Comparison of ENCODE assay signal across 8 mouse cellular contexts in the genomic region with DNA sequence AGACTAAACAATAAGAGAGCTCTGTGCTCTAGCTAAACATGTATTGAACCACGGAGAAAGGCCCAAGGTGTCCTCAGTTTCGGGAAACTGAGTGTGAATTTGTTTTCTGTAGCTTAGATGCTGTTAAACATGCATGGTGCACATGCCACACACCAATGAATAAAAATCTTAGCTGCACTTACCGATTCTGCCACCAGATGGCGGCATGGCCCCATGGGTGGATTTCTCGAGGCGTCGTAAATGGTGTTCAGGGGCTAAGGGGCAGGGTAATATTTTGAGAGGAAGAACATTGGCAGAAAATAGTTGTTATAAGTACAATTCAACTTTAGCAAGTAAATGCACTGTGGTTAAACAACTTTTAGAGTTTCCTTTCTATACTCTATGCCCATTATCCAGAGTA. TPM values are rescaled to one million over a fixed set of nuclear protein-coding genes. Genes with fewer than 3 reads are reported as not detected.
A peak's percentile ranks its signal among the peaks of the same experiment; 100 is the strongest.
DNase-seq lines count a peak whose midpoint lies in the region; ATAC-seq and TF ChIP-seq lines count a peak whose summit lies in the region.

No protein-coding gene starts in this region.

- peak; percentile 95 for TF ChIP-seq CTCF in Patski (IDR thresholded peaks at IDR 0.05)

- POLR2A ChIA-PET in Patski (lab: Charles Lee): no interaction called here

- CTCF ChIA-PET in Patski (lab: Charles Lee): interaction anchor here (1.0 to 1.3 kb wide), 3 partner anchors 10 to 199 kb away, joined by 4 to 6 read pairs (median 5); a partner anchor contains a TSS

- intact Hi-C loops in gastrocnemius, postnatal 14 days (cut with DNase I; ENCODE audit: low total_unique reads): loop anchor here (2.0 to 5.0 kb wide), 2 partner anchors 198 to 420 kb away; no protein-coding TSS in a partner anchor

- no peak for ATAC-seq in Patski
- peak; percentile 77 for ATAC-seq in megakaryocyte, adult 5-6 weeks (ENCODE audit: poor library complexity, severe bottlenecking)

- H3K27me3 ChIP-seq in Patski: peaks cover 7% of the 10 kb centered on the region

- in situ Hi-C loops in Patski (cut with MboI; ENCODE audit: low pct_unique_long_range_greater_than_20kb): loop anchor here (5.0 to 25.0 kb wide), 3 partner anchors 200 to 805 kb away; a partner anchor contains a TSS

- DNase-seq in gastrocnemius, adult 18-20 months (ENCODE audit: low spot score): peak; percentile 52
- DNase-seq in gastrocnemius, postnatal 25 days: no peak
- no peak for DNase-seq in Patski (ENCODE audit: low read depth, low spot score)
- DNase-seq in cerebellum, adult 9-11 months: peak; percentile 45
- peak; percentile 32 for DNase-seq in gastrocnemius, postnatal 14 days
- peak; percentile 90 for DNase-seq in layer of hippocampus, postnatal 10 days (ENCODE audit: low spot score in 2 of 2)
- peak; percentile 57 to 87 for DNase-seq in spleen, postnatal 4 days (ENCODE audit: low spot score in 2 of 2)

RNA-seq across cellular contexts. Expression of a gene that starts 13.8 kb away (rescaled TPM):
- total RNA-seq in gastrocnemius, adult 18-20 months (2021): under 1 TPM in 1 of 2 experiments, not detected in 1; 0.21 TPM
- not detected for total RNA-seq in gastrocnemius, postnatal 25 days (2021)
- 0.15 TPM for polyA plus RNA-seq in Patski (2021)
- total RNA-seq in gastrocnemius, postnatal 14 days (2021): not detected
- total RNA-seq in layer of hippocampus, postnatal 10 days (2021): not detected
- total RNA-seq in megakaryocyte, adult 5-6 weeks (2015): not detected in 2 replicates
- not detected in 2 replicates for total RNA-seq in megakaryocyte, adult 5-6 weeks (2017)

RNA-seq across cellular contexts. Expression of a gene that starts 37.0 kb away (rescaled TPM):
- 10 to 100 TPM; 83.3 to 89.2 TPM for total RNA-seq in gastrocnemius, adult 18-20 months (2021)
- total RNA-seq in gastrocnemius, postnatal 25 days (2021): 10 to 100 TPM; 72.3 to 75.0 TPM
- polyA plus RNA-seq in Patski (2021): 435 TPM
- total RNA-seq in gastrocnemius, postnatal 14 days (2021): 100 to 1,000 TPM in 1 of 2 experiments, 10 to 100 TPM in 1; 96.9 to 112 TPM
- 100 to 1,000 TPM; 399 to 525 TPM for total RNA-seq in layer of hippocampus, postnatal 10 days (2021)
- 248 and 262 TPM in 2 replicates for total RNA-seq in megakaryocyte, adult 5-6 weeks (2015)
- 673 and 674 TPM in 2 replicates for total RNA-seq in megakaryocyte, adult 5-6 weeks (2017)

RNA-seq across cellular contexts. Expression of a gene that starts 44.3 kb away (rescaled TPM):
- 1 to 10 TPM; 1.2 to 2.3 TPM for total RNA-seq in gastrocnemius, adult 18-20 months (2021)
- total RNA-seq in gastrocnemius, postnatal 25 days (2021): 1 to 10 TPM in 1 of 2 experiments, under 1 TPM in 1; 0.38 to 5.1 TPM
- polyA plus RNA-seq in Patski (2021): 0.12 TPM
- 1 to 10 TPM in 1 of 2 experiments, under 1 TPM in 1; 0.71 to 1.1 TPM for total RNA-seq in gastrocnemius, postnatal 14 days (2021)
- 10 to 100 TPM; 12.1 to 13.9 TPM for total RNA-seq in layer of hippocampus, postnatal 10 days (2021)
- total RNA-seq in megakaryocyte, adult 5-6 weeks (2015): 0.18 and 0.25 TPM in 2 replicates
- total RNA-seq in megakaryocyte, adult 5-6 weeks (2017): 0.18 TPM in 1 of 2 replicates, not detected in the other

Comparison
In these comparisons a context has a peak if more than half of its experiments do, and no peak if none do; other contexts are left out.
1. DNase-seq: peak in gastrocnemius, adult 18-20 months (single experiment), cerebellum, adult 9-11 months (single experiment), gastrocnemius, postnatal 14 days (single experiment), layer of hippocampus, postnatal 10 days (2 of 2) and spleen, postnatal 4 days (2 of 2); none in gastrocnemius, postnatal 25 days (single experiment) and Patski (single experiment).